Mouse (Mus musculus): ENCODE results near the gene Vamp2. TPM values are rescaled to one million over a fixed set of nuclear protein-coding genes. Genes with fewer than 3 reads are reported as not detected.

The Vamp2 gene
- polyA plus RNA-seq (2014; fragmentation: Illumina TruSeq; extraction: RNeasy Lipid Tissue Mini Kit (QIAGEN cat#74804)) = 63.5 TPM

DNA sequence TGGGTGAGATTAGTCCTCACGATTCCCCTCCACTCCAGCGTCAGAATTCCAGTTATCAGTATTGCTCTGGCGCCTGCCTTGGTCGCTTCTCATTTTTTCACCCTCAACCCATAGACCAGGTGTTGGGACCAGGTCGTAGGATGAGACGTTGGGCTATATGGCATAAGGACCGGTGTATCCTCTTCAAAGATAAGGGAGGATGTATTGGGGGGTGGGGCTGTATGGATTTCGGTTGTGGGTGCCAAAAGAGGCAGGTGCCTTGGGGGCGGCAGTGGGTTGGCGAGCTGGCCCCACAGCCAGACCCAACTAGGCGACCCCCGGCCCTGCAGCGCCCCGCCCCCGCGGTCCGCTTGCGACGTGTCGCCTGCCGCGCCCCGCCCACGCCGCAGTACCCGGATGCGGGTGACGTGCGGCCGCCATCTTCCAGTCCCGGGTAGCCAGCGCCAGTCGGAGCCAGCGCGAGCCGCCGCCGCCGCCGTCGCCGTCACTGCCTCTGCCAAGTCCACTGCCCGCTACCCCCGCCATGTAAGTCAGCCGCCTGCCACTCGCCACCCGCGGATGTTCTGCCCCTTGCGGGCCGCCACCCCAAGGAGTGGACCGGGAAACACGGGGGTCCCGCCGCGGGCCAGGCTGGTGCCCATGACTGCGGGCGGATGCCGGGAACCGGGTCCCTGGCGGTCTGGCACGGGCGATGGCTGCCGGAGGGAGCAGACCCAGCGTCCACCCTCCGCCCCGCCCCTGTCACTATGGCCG, at the start of gene Vamp2:
Gene Vamp2, plus strand, starts transcription at position 388 of the 753 bp plus-strand sequence.

DNA sequence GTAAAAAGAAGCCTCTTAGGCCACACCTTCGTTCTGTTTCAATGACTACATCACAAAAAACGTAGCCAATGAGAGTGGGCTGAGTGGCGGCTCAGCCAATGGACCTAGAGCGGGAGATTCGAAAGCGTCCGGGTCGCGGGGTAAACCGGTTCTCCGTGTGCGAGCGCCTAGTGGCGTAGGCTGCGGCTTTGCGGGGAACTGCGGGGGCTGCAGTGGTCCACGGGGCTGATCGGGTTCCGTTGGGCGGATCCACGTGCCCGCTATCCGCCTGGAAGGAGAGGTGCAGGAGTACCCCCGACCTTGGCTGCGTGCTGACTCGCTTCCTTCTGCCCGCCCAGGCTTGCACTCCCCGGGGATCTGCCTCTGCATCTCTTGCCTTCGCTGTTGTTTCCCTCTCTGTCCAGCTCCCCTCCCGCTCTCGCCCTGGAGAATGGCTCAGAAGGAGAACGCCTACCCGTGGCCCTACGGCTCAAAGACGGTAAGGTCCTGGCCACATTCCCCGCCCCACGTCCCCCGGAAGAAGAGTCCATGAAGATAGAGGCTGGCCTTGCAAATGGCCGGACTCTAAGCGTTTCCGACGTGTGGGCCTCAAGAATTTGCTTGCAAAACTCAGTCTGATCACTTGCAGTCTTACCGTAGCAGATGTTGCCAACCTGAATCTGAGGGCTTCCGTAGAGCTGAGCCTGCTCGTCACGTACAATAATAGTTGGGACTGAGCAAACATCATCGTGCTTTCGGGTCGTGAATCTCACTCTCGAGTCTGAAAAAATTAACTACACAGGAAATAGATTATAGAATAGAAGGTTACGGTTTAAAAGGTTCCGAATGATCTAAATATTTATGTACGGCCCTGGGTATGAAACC, 42.5 kb upstream of the Vamp2 start, which contains the start of gene Aurkb:
Gene Aurkb, plus strand, starts transcription at position 117 of the 864 bp plus-strand sequence.

DNA sequence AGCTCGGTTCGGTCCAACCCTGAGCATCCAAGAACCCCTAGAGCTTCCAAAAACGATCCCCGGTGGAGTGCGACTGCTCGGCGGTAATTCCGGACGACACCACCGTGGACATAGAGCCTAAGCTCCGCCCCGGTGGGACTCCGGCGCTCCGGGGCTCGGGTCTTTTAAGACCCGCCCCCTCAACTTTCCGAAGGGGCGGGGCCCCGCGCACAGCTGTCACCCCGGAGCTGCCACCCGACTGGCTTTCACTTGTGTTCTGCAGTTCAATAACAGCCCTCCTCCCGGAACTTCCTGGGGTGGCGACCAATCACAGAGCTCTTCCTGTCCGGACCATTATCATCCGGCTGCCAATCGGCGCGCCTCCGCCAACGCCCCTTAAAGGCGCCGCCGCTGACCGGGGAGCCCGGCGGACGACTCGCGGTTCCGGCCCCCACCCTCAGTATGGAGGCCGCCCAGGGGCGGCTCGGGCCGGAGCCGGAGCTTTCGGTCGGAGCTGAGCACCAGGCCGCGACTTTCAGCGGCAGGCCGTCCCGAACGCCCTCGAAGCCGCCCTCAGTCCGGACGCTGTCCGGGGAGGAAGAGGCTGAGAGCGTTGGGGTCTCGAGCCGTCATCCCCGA, 28.8 kb upstream of the Vamp2 start, which contains the start of gene Borcs6:
Gene Borcs6, plus strand, starts transcription at position 361 of the 618 bp plus-strand sequence.

DNA sequence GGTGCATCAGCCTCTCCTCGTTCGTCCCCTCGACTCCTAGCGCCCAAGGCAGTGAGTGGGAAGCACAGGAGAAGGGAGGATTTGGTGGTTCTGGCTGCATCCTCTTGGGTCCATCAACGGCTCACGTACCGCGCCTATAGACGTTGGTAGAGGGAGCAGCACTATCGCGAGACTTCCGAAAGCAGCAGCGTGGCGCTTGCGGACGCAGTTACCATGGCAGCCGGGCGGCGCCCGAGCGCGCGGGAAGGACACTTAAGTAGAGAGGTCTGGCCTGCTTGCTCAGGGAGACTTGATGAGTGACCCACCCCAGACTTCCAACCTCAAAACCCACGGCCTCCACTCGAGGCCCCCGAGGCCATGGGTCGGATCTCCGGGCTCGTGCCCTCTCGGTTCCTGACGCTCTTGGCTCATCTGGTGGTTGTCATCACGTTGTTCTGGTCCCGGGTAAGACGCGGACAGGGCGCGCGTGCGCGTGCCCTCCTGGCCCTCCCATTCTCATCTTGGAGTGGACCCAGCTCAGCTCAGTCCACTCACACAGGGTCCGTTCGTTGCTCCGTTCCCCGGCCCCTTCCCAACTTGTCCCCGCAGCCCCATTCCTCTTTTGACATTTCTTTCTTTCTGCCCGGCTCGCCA, 17.6 kb upstream of the Vamp2 start, which contains the start of gene Tmem107:
Gene Tmem107, plus strand, starts transcription at position 217 of the 633 bp plus-strand sequence.

DNA sequence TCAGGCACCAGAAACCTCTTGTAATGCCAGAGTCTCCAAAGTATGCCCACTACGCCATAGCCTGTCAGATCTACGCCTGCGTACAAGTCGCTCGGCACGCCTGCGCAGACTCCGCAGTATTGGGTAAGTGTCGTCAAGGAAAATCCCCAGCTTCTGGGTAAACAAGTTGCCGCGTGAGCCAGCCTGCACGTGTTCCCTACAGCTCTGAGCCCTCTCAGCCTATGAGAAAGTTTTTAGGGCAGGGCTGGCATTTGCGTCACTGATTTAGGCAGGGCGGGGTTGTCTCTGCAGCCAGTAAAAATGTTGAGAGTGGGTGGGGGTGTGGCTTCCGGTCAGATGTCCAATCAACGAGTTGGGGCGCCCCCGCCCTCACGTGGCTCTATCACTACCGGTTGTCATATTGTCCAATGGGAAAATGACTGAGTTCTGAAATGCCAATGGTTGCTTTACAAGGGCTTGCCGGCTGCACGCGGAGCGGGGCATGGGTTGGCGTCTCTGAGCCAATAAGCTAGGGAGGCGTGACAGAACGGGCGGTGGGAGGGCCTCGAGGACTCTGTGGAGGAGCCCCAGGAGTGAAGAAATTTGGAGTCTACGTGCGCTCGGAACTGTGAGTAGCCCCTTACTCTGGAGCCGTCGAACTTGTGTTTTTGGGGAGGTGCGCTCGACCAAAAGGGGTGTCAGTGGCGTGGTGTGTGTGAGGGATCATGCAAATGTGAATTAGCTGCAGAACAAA, 6.6 kb downstream of the Vamp2 start, which contains the start of gene Per1:
Gene Per1, plus strand, starts transcription at position 521 of the 733 bp plus-strand sequence.

DNA sequence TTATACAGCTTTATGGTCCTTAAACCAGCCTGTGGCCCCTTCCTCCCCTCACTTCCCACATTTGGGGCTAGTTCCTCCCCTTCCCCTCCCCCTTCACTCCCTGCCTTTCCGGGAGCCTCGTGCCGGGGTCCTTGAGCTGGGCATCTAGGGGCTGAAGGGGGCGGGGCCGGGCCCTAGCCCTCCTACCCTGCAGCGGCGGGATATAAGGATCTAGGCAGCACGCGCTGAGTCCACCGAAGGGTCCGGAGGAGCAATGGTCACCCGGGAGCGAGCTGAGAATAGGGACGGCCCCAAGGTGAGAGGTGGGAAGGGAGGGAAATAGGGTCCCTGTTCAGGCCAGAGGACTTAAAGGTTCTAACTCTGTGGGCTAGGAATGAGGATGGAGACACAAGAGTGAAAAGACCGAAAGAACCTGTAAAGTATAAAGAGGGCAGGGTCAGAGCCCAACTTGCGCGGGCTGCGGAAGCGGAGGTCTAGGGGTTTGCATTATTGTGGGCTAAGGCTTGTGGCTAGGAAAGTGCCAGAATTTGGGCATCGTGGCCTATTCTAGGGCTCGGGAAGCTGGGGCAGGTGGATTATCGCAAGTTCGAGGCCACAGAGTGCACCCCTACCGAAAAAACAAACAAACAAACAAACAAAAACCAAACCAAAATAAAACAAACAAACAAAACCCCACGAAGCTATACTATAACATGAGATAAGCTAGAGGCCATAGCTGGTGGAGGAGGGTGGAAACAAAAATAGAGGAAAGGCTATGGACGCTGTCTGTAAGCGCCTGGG, 32.1 kb downstream of the Vamp2 start, which contains the start of gene Hes7:
Gene Hes7, plus strand, starts transcription at position 184 of the 780 bp plus-strand sequence.

DNA sequence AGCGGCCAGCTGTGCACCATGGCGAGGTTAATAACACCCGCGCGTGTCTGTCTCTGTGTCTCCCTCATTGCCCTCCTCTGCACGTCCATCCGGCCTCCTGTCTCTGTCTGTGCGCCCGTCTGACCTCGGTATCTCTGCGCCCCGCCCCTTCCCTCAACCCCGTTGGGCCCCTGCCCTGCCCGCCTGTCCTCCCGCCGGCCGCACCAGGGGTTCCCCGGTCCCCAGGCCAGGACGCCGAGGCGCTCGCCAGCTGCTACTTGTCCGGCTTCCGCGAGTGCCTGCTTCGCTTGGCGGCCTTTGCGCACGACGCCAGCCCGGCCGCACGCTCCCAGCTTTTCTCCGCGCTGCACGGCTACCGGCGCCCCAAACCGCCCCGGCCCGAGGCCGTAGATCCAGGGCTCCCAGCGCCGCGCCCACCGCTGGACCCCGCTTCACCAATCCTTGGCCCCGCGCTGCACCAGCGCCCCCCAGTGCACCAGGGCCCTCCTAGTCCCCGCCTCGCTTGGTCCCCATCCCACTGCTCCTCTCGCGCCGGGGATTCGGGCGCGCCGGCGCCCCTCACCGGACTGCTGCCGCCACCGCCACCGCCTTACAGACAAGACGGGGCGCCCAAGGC, 34.2 kb downstream of the Vamp2 start, which contains the start of gene 9130213A22Rik:
Gene 9130213A22Rik, minus strand, starts transcription at position 254 of the 616 bp plus-strand sequence.

DNA sequence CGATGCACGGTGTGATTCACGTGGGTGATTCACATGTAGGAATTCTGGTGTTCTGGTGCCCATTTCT, 37.4 kb downstream of the Vamp2 start, which contains the start of gene Aloxe3:
Gene Aloxe3, plus strand, starts transcription at position 45 of the 67 bp plus-strand sequence.

Other genes with a start within 250 kb of the Vamp2 start
- gene Ndel1, start 216.6 kb upstream of the Vamp2 start, polyA plus RNA-seq (2014; fragmentation: Illumina TruSeq; extraction: RNeasy Lipid Tissue Mini Kit (QIAGEN cat#74804)) = 156 TPM
- gene Rnf222, start 199.9 kb upstream of the Vamp2 start, polyA plus RNA-seq (2014; fragmentation: Illumina TruSeq; extraction: RNeasy Lipid Tissue Mini Kit (QIAGEN cat#74804)) = not detected
- gene Rpl26, start 186.9 kb upstream of the Vamp2 start, polyA plus RNA-seq (2014; fragmentation: Illumina TruSeq; extraction: RNeasy Lipid Tissue Mini Kit (QIAGEN cat#74804)) = 218 TPM
- not detected for gene Odf4, start 161.4 kb upstream of the Vamp2 start, polyA plus RNA-seq (2014; fragmentation: Illumina TruSeq; extraction: RNeasy Lipid Tissue Mini Kit (QIAGEN cat#74804))
- gene Arhgef15, start 131.0 kb upstream of the Vamp2 start, polyA plus RNA-seq (2014; fragmentation: Illumina TruSeq; extraction: RNeasy Lipid Tissue Mini Kit (QIAGEN cat#74804)) = 2.1 TPM
- 60.6 TPM for gene Slc25a35, start 120.4 kb upstream of the Vamp2 start, polyA plus RNA-seq (2014; fragmentation: Illumina TruSeq; extraction: RNeasy Lipid Tissue Mini Kit (QIAGEN cat#74804))
- 5.8 TPM for gene Rangrf, start 113.3 kb upstream of the Vamp2 start, polyA plus RNA-seq (2014; fragmentation: Illumina TruSeq; extraction: RNeasy Lipid Tissue Mini Kit (QIAGEN cat#74804))
- gene Pfas, start 80.0 kb upstream of the Vamp2 start, polyA plus RNA-seq (2014; fragmentation: Illumina TruSeq; extraction: RNeasy Lipid Tissue Mini Kit (QIAGEN cat#74804)) = 12.1 TPM
- 12.8 TPM for gene Ctc1, start 72.6 kb upstream of the Vamp2 start, polyA plus RNA-seq (2014; fragmentation: Illumina TruSeq; extraction: RNeasy Lipid Tissue Mini Kit (QIAGEN cat#74804))
- gene Aurkb, start 42.8 kb upstream of the Vamp2 start, polyA plus RNA-seq (2014; fragmentation: Illumina TruSeq; extraction: RNeasy Lipid Tissue Mini Kit (QIAGEN cat#74804)) = 9.7 TPM
- gene Borcs6, start 28.8 kb upstream of the Vamp2 start, polyA plus RNA-seq (2014; fragmentation: Illumina TruSeq; extraction: RNeasy Lipid Tissue Mini Kit (QIAGEN cat#74804)) = 3.1 TPM
- gene Tmem107, start 17.7 kb upstream of the Vamp2 start, polyA plus RNA-seq (2014; fragmentation: Illumina TruSeq; extraction: RNeasy Lipid Tissue Mini Kit (QIAGEN cat#74804)) = 6.7 TPM
- gene Per1, start 6.7 kb downstream of the Vamp2 start, polyA plus RNA-seq (2014; fragmentation: Illumina TruSeq; extraction: RNeasy Lipid Tissue Mini Kit (QIAGEN cat#74804)) = 0.29 TPM
- not detected for gene Hes7, start 31.9 kb downstream of the Vamp2 start, polyA plus RNA-seq (2014; fragmentation: Illumina TruSeq; extraction: RNeasy Lipid Tissue Mini Kit (QIAGEN cat#74804))
- gene 9130213A22Rik, start 34.1 kb downstream of the Vamp2 start, polyA plus RNA-seq (2014; fragmentation: Illumina TruSeq; extraction: RNeasy Lipid Tissue Mini Kit (QIAGEN cat#74804)) = not detected
- gene Aloxe3, start 37.4 kb downstream of the Vamp2 start, polyA plus RNA-seq (2014; fragmentation: Illumina TruSeq; extraction: RNeasy Lipid Tissue Mini Kit (QIAGEN cat#74804)) = not detected
- gene Alox12b, start 68.5 kb downstream of the Vamp2 start, polyA plus RNA-seq (2014; fragmentation: Illumina TruSeq; extraction: RNeasy Lipid Tissue Mini Kit (QIAGEN cat#74804)) = not detected
- gene Alox8, start 109.4 kb downstream of the Vamp2 start, polyA plus RNA-seq (2014; fragmentation: Illumina TruSeq; extraction: RNeasy Lipid Tissue Mini Kit (QIAGEN cat#74804)) = not detected
- gene Gucy2e, start 148.5 kb downstream of the Vamp2 start, polyA plus RNA-seq (2014; fragmentation: Illumina TruSeq; extraction: RNeasy Lipid Tissue Mini Kit (QIAGEN cat#74804)) = 0.97 TPM
- gene Cntrob, start 235.3 kb downstream of the Vamp2 start, polyA plus RNA-seq (2014; fragmentation: Illumina TruSeq; extraction: RNeasy Lipid Tissue Mini Kit (QIAGEN cat#74804)) = 2.4 TPM
- gene Trappc1, start 235.5 kb downstream of the Vamp2 start, polyA plus RNA-seq (2014; fragmentation: Illumina TruSeq; extraction: RNeasy Lipid Tissue Mini Kit (QIAGEN cat#74804)) = 40.0 TPM
- gene Kcnab3, start 237.8 kb downstream of the Vamp2 start, polyA plus RNA-seq (2014; fragmentation: Illumina TruSeq; extraction: RNeasy Lipid Tissue Mini Kit (QIAGEN cat#74804)) = 6.8 TPM